Mouse (Mus musculus): ENCODE results near the gene Mfn1. TPM values are rescaled to one million over a fixed set of nuclear protein-coding genes. Genes with fewer than 3 reads are reported as not detected.

Gene Mfn1
- total RNA-seq (2023), result 10 to 100 TPM; 22.4 to 24.2 TPM

GRCm38 (mm10) chr3:32529303-32529898, at the start of gene Mfn1:
TSS of gene Mfn1 (plus strand) at chr3:32529465.

GRCm38 (mm10) chr3:32492097-32493090, 36.9 kb upstream of the Mfn1 start, which contains the start of gene Kcnmb3:
TSS of gene Kcnmb3 (minus strand) at chr3:32492231.

GRCm38 (mm10) chr3:32509496-32510374, 19.5 kb upstream of the Mfn1 start, which contains the start of gene Zfp639:
TSS of gene Zfp639 (plus strand) at chr3:32510259.

GRCm38 (mm10) chr3:32616331-32617052, 87.2 kb downstream of the Mfn1 start, which contains the start of gene Gnb4:
TSS of gene Gnb4 (minus strand) at chr3:32616585.

Other genes starting within 250 kb of the Mfn1 start
- gene Zmat3, start 163.5 kb upstream of the Mfn1 start, total RNA-seq (2023), result 1 to 10 TPM in 1 of 2 experiments, under 1 TPM in 1; 0.91 to 1.3 TPM
- gene Pik3ca, start 131.8 kb upstream of the Mfn1 start, total RNA-seq (2023), result 10 to 100 TPM; 28.5 to 31.4 TPM
- gene Kcnmb3, start 37.2 kb upstream of the Mfn1 start, total RNA-seq (2023), result not detected
- 10 to 100 TPM; 13.7 to 20.0 TPM for gene Zfp639, start 19.2 kb upstream of the Mfn1 start, total RNA-seq (2023)
- 10 to 100 TPM; 12.0 to 13.6 TPM for gene Gnb4, start 87.1 kb downstream of the Mfn1 start, total RNA-seq (2023)
- 10 to 100 TPM; 35.4 to 40.9 TPM for gene Actl6a, start 176.8 kb downstream of the Mfn1 start, total RNA-seq (2023)
- gene Ndufb5, start 207.5 kb downstream of the Mfn1 start, total RNA-seq (2023), result 10 to 100 TPM; 51.2 to 69.0 TPM
- gene Mrpl47, start 208.1 kb downstream of the Mfn1 start, total RNA-seq (2023), result 1 to 10 TPM; 3.9 to 7.5 TPM